Mouse (Mus musculus): ENCODE data around the gene Lnpk. TPM values are rescaled to one million over a fixed set of nuclear protein-coding genes. Genes with fewer than 3 reads are reported as not detected.

The Lnpk gene
- polyA plus RNA-seq, 1 experiment from 2014 or later: 40.0 TPM

- Histone ChIP-seq H3K4me3 (no peak overlapping the region), H3K4me1 (no peaks in the 10 kb centered on the region), H3K9me3 (no peaks in the 10 kb centered on the region), H3K27me3 (no peaks in the 10 kb centered on the region), H3K27ac (no peak overlapping the region), H3K36me3 (0 out of 2 replicates have a peak, but pooled peaks cover 4% of the 10 kb centered on the region), H3K4me2 (replicated peaks) (no peak overlapping the region), H3K9ac (no peak overlapping the region)
- ATAC-seq (ENCODE audit: insufficient number of reproducible peaks, insufficient read depth, low FRiP score, low TSS enrichment): no peak
- 76% methylated on average over 4 of the region's 4 CpGs for WGBS
These were observed 8.8 kb downstream of the Lnpk start for GRCm38 (mm10) chr2:74570390-74570789.

- Histone ChIP-seq H3K4me3 (no peak overlapping the region), H3K27ac (no peak overlapping the region), H3K9ac (no peak overlapping the region), H3K36me3 (peaks cover 15% of the 10 kb centered on the region; the same call in 1 of the 2 replicates), H3K27me3 (no peaks in the 10 kb centered on the region), H3K4me1 (no peaks in the 10 kb centered on the region), H3K9me3 (no peaks in the 10 kb centered on the region), H3K4me2 (replicated peaks) (no peak overlapping the region)
- 95% methylated on average over 2 of the region's 2 CpGs for WGBS
- no peak for ATAC-seq (ENCODE audit: insufficient number of reproducible peaks, insufficient read depth, low FRiP score, low TSS enrichment)
These were observed 19.4 kb downstream of the Lnpk start for GRCm38 (mm10) chr2:74559822-74560221.

- Histone ChIP-seq H3K9me3 (no peaks in the 10 kb centered on the region), H3K27ac (no peak overlapping the region), H3K9ac (no peak overlapping the region), H3K4me1 (no peaks in the 10 kb centered on the region), H3K36me3 (peaks cover 16% of the 10 kb centered on the region; the same call in 1 of the 2 replicates), H3K27me3 (no peaks in the 10 kb centered on the region), H3K4me2 (replicated peaks) (no peak overlapping the region), H3K4me3 (no peak overlapping the region)
- no peak for ATAC-seq (ENCODE audit: insufficient number of reproducible peaks, insufficient read depth, low FRiP score, low TSS enrichment)
- 89% methylated on average over 2 of the region's 2 CpGs for WGBS
These were observed 20.1 kb downstream of the Lnpk start for GRCm38 (mm10) chr2:74559092-74559491.

- Histone ChIP-seq H3K4me2 (replicated peaks) (no peak overlapping the region), H3K9ac (no peak overlapping the region), H3K27ac (no peak overlapping the region), H3K4me1 (no peaks in the 10 kb centered on the region), H3K36me3 (peaks cover 24% of the 10 kb centered on the region), H3K9me3 (no peaks in the 10 kb centered on the region), H3K27me3 (no peaks in the 10 kb centered on the region), H3K4me3 (no peak overlapping the region)
- WGBS: 80% methylated on average over 2 of the region's 2 CpGs
- ATAC-seq (ENCODE audit: insufficient number of reproducible peaks, insufficient read depth, low FRiP score, low TSS enrichment): no peak
These were observed 21.8 kb downstream of the Lnpk start for GRCm38 (mm10) chr2:74557451-74557850.

- Histone ChIP-seq H3K4me3 (no peak overlapping the region), H3K9me3 (no peaks in the 10 kb centered on the region), H3K27ac (no peak overlapping the region), H3K4me2 (replicated peaks) (no peak overlapping the region), H3K27me3 (no peaks in the 10 kb centered on the region), H3K4me1 (no peaks in the 10 kb centered on the region), H3K9ac (no peak overlapping the region), H3K36me3 (peaks cover 16% of the 10 kb centered on the region)
- ATAC-seq (ENCODE audit: insufficient number of reproducible peaks, insufficient read depth, low FRiP score, low TSS enrichment): no peak
These were observed 27.3 kb downstream of the Lnpk start for GRCm38 (mm10) chr2:74551929-74552328.

- H3K36me3 ChIP-seq: peaks cover 6% of the 10 kb centered on the region
- no peak overlapping the region for H3K4me2 ChIP-seq (replicated peaks)
- H3K27ac ChIP-seq: no peak overlapping the region
- H3K9me3 ChIP-seq: no peaks in the 10 kb centered on the region
- H3K27me3 ChIP-seq: no peaks in the 10 kb centered on the region
- no peaks in the 10 kb centered on the region for H3K4me1 ChIP-seq
- no peak overlapping the region for H3K4me3 ChIP-seq
- 61% methylated on average over 2 of the region's 2 CpGs for WGBS
- no peak for ATAC-seq (ENCODE audit: insufficient number of reproducible peaks, insufficient read depth, low FRiP score, low TSS enrichment)
- H3K9ac ChIP-seq: no peak overlapping the region
These were observed 30.9 kb downstream of the Lnpk start for GRCm38 (mm10) chr2:74548306-74548705.

- peak; percentile 22; the same call in 1 of the 2 replicates for ATAC-seq (ENCODE audit: insufficient number of reproducible peaks, insufficient read depth, low FRiP score, low TSS enrichment)
- whole genome bisulfite sequencing: 40% methylated on average over 5 of the region's 5 CpGs
- H3K4me2 ChIP-seq (replicated peaks): no peak overlapping the region
- no peak overlapping the region for H3K4me3 ChIP-seq
- no peaks in the 10 kb centered on the region for H3K27me3 ChIP-seq
- no peak overlapping the region for H3K9ac ChIP-seq
- peaks cover 5% of the 10 kb centered on the region; the same call in 1 of the 2 replicates for H3K4me1 ChIP-seq
- no peaks in the 10 kb centered on the region for H3K9me3 ChIP-seq
- no peak overlapping the region for H3K27ac ChIP-seq
- no peaks in the 10 kb centered on the region for H3K36me3 ChIP-seq
These were observed 70.9 kb downstream of the Lnpk start for GRCm38 (mm10) chr2:74508302-74508701.

- H3K9ac ChIP-seq: no peak overlapping the region
- WGBS: 46% methylated on average over 8 of the region's 8 CpGs
- 0 out of 2 replicates have a peak, but pooled peaks have one; percentile 67 for ATAC-seq (ENCODE audit: insufficient number of reproducible peaks, insufficient read depth, low FRiP score, low TSS enrichment)
- H3K27ac ChIP-seq: no peak overlapping the region
- H3K27me3 ChIP-seq: no peaks in the 10 kb centered on the region
- H3K9me3 ChIP-seq: no peaks in the 10 kb centered on the region
- H3K36me3 ChIP-seq: no peaks in the 10 kb centered on the region
- H3K4me3 ChIP-seq: no peak overlapping the region
- H3K4me1 ChIP-seq: peaks cover 5% of the 10 kb centered on the region; the same call in 1 of the 2 replicates
- no peak overlapping the region for H3K4me2 ChIP-seq (replicated peaks)
These were observed 72.8 kb downstream of the Lnpk start for GRCm38 (mm10) chr2:74506439-74506838.

GRCm38 (mm10) chr2:74500307-74500706 is 78.9 kb downstream of the Lnpk start:
- Histone ChIP-seq H3K9ac (no peak overlapping the region), H3K36me3 (no peaks in the 10 kb centered on the region), H3K4me2 (replicated peaks) (no peak overlapping the region), H3K4me1 (no peaks in the 10 kb centered on the region), H3K27ac (no peak overlapping the region), H3K4me3 (no peak overlapping the region), H3K27me3 (no peaks in the 10 kb centered on the region), H3K9me3 (no peaks in the 10 kb centered on the region)
- ATAC-seq (ENCODE audit: insufficient number of reproducible peaks, insufficient read depth, low FRiP score, low TSS enrichment): no peak
- 86% methylated on average over 2 of the region's 2 CpGs for WGBS

GRCm38 (mm10) chr2:74497851-74498250 is 81.4 kb downstream of the Lnpk start:
- no peak for ATAC-seq (ENCODE audit: insufficient number of reproducible peaks, insufficient read depth, low FRiP score, low TSS enrichment)
- H3K4me2 ChIP-seq (replicated peaks): no peak overlapping the region

GRCm38 (mm10) chr2:74491426-74491825 is 87.8 kb downstream of the Lnpk start:
- Histone ChIP-seq H3K27ac (no peak overlapping the region), H3K4me1 (peaks cover 6% of the 10 kb centered on the region; the same call in 1 of the 2 replicates), H3K9ac (no peak overlapping the region), H3K4me2 (replicated peaks) (no peak overlapping the region), H3K4me3 (no peak overlapping the region), H3K9me3 (no peaks in the 10 kb centered on the region), H3K27me3 (no peaks in the 10 kb centered on the region), H3K36me3 (no peaks in the 10 kb centered on the region)
- no peak for ATAC-seq (ENCODE audit: insufficient number of reproducible peaks, insufficient read depth, low FRiP score, low TSS enrichment)
- 63% methylated on average over 13 of the region's 13 CpGs for WGBS

More at GRCm38 (mm10) chr2:74497851-74498250, 81.4 kb downstream of the Lnpk start:
- H3K4me3 ChIP-seq: no peak overlapping the region
- H3K27me3 ChIP-seq: no peaks in the 10 kb centered on the region
- H3K36me3 ChIP-seq: no peaks in the 10 kb centered on the region
- H3K27ac ChIP-seq: no peak overlapping the region
- WGBS: 79% methylated on average over 5 of the region's 5 CpGs
- H3K4me1 ChIP-seq: no peaks in the 10 kb centered on the region
- no peaks in the 10 kb centered on the region for H3K9me3 ChIP-seq
- H3K9ac ChIP-seq: no peak overlapping the region

- WGBS: 63% methylated on average over 1 of the region's 1 CpGs
- no peaks in the 10 kb centered on the region for H3K27me3 ChIP-seq
These were observed 89.0 kb downstream of the Lnpk start for GRCm38 (mm10) chr2:74490186-74490585.

More at GRCm38 (mm10) chr2:74490186-74490585, 89.0 kb downstream of the Lnpk start:
- Histone ChIP-seq H3K27ac (no peak overlapping the region), H3K4me2 (replicated peaks) (no peak overlapping the region), H3K9me3 (no peaks in the 10 kb centered on the region), H3K9ac (no peak overlapping the region), H3K4me1 (peaks cover 6% of the 10 kb centered on the region; the same call in 1 of the 2 replicates), H3K36me3 (no peaks in the 10 kb centered on the region), H3K4me3 (no peak overlapping the region)
- ATAC-seq (ENCODE audit: insufficient number of reproducible peaks, insufficient read depth, low FRiP score, low TSS enrichment): no peak
